Mouse (Mus musculus) gonadal fat pad, adult 2 months (tissue): Measurements from ENCODE around the gene Map1s. TPM values are rescaled to one million over a fixed set of nuclear protein-coding genes. Genes with fewer than 3 reads are reported as not detected.

Experiments used
- DNase-seq: peaks from one replicate; pipeline ENCODE4 v3.0.0-alpha.2; 2012; ENCODE audit warnings: low read depth
- polyA plus RNA-seq: library from polyadenylated mRNA; depleted of rRNA; stranded (reverse); fragments of >200 nt; gene quantifications from 2 replicates; pipeline ENCODE4 v1.2.3, GENCODE M21; 2012

The Map1s gene
- polyA plus RNA-seq, 1 experiment = 27.7 TPM

DNA sequence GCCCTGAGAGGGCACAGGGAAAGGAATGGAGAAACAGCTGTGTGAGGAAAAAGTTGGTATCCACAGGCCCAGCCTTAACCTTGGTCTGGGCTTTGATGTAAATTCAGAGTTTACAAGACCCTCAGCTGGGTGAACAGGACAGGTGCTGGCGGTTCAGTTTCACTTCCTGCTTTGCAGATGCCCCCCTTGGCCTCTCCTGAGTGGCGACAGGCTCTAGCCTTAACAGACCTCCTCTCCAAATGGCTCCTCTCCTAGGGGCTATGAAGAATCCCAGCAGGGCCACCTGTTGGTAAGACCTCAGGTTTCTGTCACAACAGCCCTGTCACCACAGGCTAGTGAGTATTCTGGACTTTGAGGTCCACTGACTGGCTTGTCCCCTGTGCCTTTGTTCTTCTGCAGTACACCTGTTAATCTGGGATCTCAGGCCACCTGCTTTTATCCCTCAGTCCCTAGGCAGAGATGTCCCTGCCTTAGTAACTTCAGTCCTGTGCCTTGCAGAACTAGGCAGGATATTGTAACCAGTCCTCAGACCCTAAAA is 7.0 kb upstream of the Map1s start:
- DNase-seq = no peak

DNA sequence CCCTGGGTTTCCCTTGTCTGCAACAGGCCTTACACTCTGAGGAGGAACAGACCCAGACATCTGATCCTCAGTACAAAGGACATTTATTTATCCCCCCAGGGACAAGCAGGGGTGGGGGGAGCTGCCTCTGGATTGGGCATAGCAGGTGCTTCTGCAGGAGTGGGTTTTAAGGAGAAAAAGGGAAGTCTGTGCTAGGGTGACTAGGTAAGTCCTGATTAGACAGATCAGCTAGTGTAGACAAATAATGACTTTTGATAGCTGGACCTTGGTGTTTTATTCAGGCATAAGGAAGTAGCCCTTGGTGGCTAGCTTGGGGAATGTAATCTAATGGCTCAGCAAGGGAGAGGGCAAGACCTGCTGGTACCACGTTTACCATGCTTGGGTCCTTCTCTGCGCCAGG is 6.5 kb upstream of the Map1s start:
- DNase-seq = no peak

DNA sequence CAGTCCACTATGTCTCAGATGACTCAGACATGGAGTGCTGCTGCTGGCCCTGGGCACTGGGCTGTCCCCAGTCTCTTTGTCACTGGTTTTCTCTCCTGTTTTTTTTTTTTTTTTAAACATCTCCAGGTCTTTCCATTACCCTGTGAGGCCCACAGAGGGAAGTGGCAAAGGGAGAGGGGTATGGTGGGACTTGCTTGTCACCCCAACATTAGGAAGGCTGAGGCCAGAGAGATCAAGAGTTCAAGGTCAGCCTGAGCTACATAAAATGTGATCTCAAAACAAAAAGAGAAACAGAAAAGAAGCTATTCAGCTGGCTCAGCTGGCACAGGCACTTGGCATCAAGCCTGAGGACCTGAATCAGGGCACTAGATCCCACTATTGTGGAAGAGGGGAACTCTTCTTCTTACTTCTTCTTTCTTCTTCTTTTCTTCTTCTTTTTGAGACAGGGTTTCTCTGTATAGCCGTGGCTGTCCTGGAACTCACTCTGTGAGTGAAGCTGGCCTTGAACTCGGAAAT is 4.8 kb upstream of the Map1s start:
- DNase-seq = no peak

DNA sequence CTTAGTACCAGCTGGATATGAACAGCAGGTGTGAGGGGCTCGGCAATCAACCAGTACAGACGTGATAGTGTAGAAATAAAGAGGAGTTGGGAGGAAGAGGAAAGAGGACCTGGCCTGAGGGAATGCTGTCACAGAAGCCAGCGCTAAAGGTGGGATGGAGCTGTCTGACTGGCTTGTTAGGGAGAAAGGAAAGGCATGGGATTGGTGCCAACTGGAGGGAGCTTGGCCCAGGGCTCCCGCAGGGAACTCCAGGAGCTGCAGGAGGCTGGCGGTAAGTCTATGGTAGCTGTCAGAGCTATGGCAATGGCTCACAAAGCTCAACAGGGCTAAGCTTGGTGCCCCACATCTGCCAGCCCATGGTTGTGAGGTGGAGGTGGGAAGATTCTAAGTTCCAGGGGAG is 3.5 kb upstream of the Map1s start:
- no peak for DNase-seq

DNA sequence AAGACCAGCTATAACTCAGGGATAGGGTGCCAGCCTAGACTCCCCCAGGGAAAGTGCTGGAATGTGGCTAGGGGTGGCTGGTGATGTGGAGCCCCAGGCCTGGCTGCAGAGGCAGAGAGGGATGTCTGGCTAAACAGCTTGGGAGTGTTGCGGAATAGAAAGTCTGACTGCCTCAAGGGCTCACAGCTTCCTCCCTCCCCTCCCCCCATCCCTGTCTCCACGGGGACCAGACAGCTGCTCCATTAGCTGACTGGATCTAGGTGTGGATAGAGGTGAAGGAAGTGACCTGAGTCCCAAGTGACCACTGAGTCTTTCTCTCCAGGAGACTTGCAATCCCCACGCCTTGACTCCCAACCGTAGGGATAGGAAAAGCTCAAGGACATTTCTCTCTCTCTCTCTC is 2.6 kb upstream of the Map1s start:
- no peak for DNase-seq

- DNase-seq = no peak
Observed at GRCm38 (mm10) chr8:70903582-70903981, 2.1 kb upstream of the Map1s start.

DNA sequence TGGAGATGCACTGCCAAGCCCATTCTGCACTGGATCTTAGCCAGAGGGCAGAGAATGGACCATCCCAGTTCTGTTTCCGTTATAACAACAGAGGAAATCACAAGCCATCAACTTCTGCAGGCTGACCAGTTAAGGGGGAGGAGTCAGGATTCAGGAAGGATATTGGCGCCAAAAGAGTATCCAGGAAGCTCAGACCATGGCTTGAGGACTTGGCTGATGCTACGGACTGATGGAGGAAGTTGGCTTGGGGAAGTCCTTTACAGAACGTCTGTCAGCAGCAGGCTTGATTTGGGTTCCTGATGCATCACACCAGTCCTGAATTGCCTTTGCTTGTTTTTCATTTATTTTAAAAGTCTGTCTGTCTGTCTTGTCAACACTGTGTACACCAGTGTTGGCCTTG is 1.2 kb upstream of the Map1s start:
- no peak for DNase-seq

DNA sequence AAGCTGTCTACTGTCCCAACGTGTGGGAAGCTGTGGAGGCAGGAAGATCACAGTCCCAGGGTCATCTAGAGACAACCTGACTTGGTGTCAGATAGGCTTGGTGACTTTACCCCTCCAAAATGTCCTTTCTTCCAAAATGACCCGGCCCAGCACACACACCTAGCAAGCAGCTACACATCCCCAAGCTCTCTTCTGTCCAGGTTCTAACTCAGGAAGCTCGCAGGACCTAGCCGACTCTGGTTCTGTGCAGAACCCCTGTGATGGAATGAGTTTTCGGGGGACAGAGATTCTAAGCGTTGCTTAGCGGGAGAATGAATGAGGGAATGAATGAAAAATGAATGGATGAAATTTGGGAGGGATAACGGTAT is 285 bp upstream of the Map1s start:
- DNase-seq = no peak

DNA sequence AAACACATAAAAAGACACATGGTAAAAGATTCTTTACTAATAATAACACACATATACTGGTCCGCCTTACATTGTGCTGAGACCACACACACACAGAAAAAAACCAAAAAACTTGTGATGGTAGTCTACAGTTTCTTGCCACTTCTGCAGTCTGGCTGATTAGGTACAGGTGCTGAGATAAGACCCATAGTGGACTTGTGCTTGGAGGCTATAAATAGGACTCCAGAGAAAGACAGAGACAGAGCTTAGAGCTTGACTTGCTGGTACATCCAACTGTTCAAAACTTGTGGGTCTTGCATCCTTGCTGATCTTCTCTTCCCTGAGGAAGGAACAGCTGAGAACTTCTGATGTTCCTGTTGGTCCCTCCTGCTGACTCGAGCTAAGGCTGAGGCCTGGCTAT is 1.8 kb downstream of the Map1s start:
- DNase-seq = no peak

DNA sequence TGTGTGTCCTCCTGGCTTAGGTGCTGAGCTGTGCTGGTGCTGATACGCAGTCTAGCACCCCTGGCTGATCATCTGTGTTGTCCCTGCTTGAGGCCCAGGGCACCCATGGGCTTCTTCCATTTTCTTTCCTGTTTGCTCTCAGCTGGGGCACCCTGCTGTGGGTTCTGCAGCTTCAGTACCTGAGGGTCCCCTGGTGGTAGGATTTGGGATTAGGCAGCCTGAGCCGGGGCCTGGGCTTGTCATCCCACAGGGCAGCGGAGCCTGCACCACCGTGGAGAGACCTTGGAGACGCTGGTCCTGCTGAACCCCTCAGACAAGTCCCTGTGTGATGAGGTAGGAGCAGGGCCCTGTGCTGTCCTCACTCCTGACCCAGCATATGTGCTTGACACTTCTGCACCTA is 5.9 kb downstream of the Map1s start:
- no peak for DNase-seq

GRCm38 (mm10) chr8:70912955-70913354 is 7.2 kb downstream of the Map1s start:
- no peak for DNase-seq

GRCm38 (mm10) chr8:70913523-70913922 is 7.8 kb downstream of the Map1s start:
- no peak for DNase-seq

- no peak for DNase-seq
Observed at GRCm38 (mm10) chr8:70914704-70915103, 9.0 kb downstream of the Map1s start.

GRCm38 (mm10) chr8:70920049-70920922 is 14.6 kb downstream of the Map1s start:
- DNase-seq = no peak

- DNase-seq = no peak
Observed at GRCm38 (mm10) chr8:70924151-70924550, 18.4 kb downstream of the Map1s start.

DNA sequence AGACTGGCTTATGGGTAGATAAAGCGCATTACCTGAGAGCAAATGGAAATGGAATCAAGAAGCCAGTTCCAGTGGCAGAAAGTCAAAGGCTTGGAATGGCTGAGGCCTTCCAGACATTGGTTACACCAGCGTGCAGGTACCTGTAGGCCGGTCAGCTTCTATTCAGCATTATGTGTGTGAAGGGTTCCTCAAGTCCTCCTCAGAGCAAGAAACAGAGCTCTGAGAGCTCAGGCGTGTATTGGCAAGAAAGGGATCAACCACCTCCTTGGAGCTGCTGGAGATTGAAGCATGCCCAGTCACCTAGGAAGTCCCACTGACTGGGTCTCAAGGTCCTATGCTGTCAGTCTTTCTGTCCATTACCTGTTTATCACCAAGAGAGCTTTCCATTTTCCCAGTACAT is 20.0 kb downstream of the Map1s start:
- DNase-seq = no peak

GRCm38 (mm10) chr8:70926396-70926795 is 20.7 kb downstream of the Map1s start:
- no peak for DNase-seq

DNA sequence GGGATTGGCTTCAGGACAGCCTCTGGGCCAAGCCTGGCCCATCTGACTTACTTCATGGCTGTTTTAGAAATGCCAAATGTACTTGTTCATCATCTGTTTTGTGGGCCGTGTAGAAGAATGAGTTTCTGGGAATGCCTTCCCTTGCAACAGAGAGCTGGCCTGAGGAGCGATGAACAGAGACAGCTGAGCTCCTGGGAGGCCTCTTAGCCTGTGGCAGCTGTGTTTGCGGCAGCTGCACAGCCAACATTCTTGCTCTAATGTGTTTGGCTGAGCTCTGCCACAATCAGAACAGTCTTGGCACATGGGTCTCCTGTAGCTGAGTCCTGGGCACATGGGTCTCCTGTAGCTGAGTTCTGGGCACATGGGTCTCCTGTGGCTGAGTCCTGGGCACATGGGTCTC is 22.4 kb downstream of the Map1s start:
- no peak for DNase-seq

GRCm38 (mm10) chr8:70928778-70929322 is 23.1 kb downstream of the Map1s start:
- DNase-seq = no peak

DNA sequence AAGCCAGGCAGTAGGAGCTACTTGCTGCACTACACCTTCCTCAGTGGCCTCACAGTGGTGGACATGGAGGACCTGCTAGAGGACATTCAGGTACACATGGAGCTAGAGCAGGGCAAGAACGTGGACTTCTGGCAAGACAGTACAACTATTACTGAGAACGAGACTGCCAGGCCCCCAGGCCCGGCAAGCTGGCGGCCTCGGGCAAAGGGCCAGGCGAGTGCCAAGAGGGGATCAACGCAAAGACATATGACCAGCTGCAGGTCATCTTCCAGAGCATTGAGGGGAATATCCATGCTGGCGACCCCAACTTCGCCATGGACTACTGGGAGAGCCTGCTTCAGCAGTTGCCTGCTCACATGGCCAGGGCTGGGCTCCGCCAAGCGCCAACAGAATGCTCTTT is 26.0 kb downstream of the Map1s start:
- no peak for DNase-seq

DNA sequence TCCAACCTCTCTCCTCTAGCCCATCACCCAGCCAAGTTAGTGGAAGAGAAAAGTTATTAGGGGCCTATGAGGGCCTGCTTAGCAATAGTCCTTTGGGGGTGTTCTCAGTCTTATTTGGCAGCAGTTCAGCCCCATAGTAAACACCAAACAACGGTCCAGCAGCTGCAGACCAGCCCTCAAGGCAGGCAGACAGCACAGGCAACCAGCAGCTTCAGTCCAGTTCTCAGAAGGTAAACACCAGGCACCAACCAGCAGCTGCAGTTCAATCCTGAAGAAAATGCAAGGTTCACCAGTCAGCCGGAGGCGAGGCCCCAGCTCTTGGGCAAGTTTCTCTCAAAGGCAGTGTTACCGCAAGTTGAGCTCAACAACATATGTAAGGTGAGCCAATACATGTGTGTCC is 27.3 kb downstream of the Map1s start:
- no peak for DNase-seq

DNA sequence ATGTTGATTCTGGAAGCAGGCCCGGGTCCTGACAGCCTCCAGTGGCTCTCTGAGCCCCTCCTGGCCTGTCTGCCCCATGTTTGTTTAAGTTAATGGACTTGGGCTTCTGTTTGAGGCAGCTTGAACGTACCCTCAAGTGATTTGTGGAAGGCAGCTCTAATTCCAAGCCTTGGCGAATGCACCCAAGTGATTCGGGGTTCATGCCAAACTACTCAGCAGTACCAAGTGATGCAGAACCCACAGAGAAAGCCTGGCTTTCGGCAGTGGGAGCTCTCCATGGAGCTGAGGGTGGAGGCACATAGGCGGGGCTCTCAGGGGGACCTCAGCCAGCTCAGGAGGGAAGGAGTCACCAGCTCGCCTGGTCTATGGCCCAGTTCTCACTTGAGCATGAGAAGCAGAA is 29.1 kb downstream of the Map1s start:
- DNase-seq = no peak

- DNase-seq = peak; percentile 46
Observed at GRCm38 (mm10) chr8:70937200-70937599, 31.5 kb downstream of the Map1s start.
